Mouse (Mus musculus) liver, embryonic 16.5 days (tissue): ENCODE measurements around the gene Igsf11. TPM values are rescaled to one million over a fixed set of nuclear protein-coding genes. Genes with fewer than 3 reads are reported as not detected.

Experiments
- ATAC-seq: fragments of 200-750 bp; cut with Nextera tagmentation; 2 replicates; pipeline ENCODE4 v1.8.0; 2017; ENCODE audit warnings: low read depth, mild to moderate bottlenecking, moderate number of reproducible peaks, moderate library complexity
- H3K27ac ChIP-seq: fragments of 300-500 bp; sonication (generic); 2 replicates; pipeline ENCODE4 v1.5.1; 2014; ENCODE audit warnings: mild to moderate bottlenecking, low read length
- H3K27me3 ChIP-seq: fragments of 300-500 bp; sonication (generic); 2 replicates; pipeline ENCODE4 v1.6.1; 2014; ENCODE audit warnings: low read depth, low read length, mixed read lengths; ENCODE audit not compliant: control insufficient read depth, insufficient read depth
- H3K36me3 ChIP-seq: fragments of 300-500 bp; sonication (generic); 2 replicates; pipeline ENCODE4 v1.6.1; 2014; ENCODE audit warnings: mild to moderate bottlenecking; ENCODE audit not compliant: control insufficient read depth, insufficient read depth
- H3K4me1 ChIP-seq: fragments of 300-500 bp; sonication (generic); 2 replicates; pipeline ENCODE4 v1.6.1; 2014; ENCODE audit warnings: low read depth, low read length, mixed read lengths; ENCODE audit not compliant: control insufficient read depth
- H3K4me2 ChIP-seq: fragments of 300-500 bp; sonication (generic); 2 replicates; pipeline ENCODE4 v1.6.1; 2014; ENCODE audit warnings: low read depth, low read length, mixed read lengths
- H3K4me3 ChIP-seq: fragments of 300-500 bp; sonication (generic); 2 replicates; pipeline ENCODE4 v1.5.1; 2014; ENCODE audit warnings: low read depth, mild to moderate bottlenecking, low read length
- H3K9ac ChIP-seq: fragments of 300-500 bp; sonication (generic); 2 replicates; pipeline ENCODE4 v1.6.1; 2014; ENCODE audit warnings: low read depth, low read length
- H3K9me3 ChIP-seq: fragments of 300-500 bp; sonication (generic); replicated peaks from 2 replicates; pipeline ENCODE4 v1.6.1; 2016; ENCODE audit warnings: low read length; ENCODE audit not compliant: control insufficient read depth
- WGBS: fragments of 180-500 bp; shearing (Covaris S2); extraction: QIAGEN DNeasy Blood & Tissue Kit; methylation state at CpG from one replicate; pipeline ENCODE4 v1.1.7; 2014; ENCODE audit not compliant: insufficient replicate concordance; 5-methylcytosine and 5-hydroxymethylcytosine counted together
- polyA plus RNA-seq: library from polyadenylated mRNA; unstranded; fragments of >200 nt; fragmentation: Nextera tagmentation; extraction: Ambion mirVana; gene quantifications from 2 replicates; pipeline ENCODE4 v1.2.1, GENCODE M21; 2015

The Igsf11 gene
- polyA plus RNA-seq, 1 experiment from 2014 or later = 0.12 TPM

- no peak overlapping the region for H3K27ac ChIP-seq
- H3K4me2 ChIP-seq = no peak overlapping the region
- no peak overlapping the region for H3K4me3 ChIP-seq
- H3K9ac ChIP-seq = no peak overlapping the region
- no peaks in the 10 kb centered on the region for H3K4me1 ChIP-seq
- 64% methylated on average over 2 of the region's 2 CpGs for WGBS
- no peaks in the 10 kb centered on the region for H3K27me3 ChIP-seq
- no peaks in the 10 kb centered on the region for H3K36me3 ChIP-seq
- H3K9me3 ChIP-seq = no peaks in the 10 kb centered on the region
- ATAC-seq = no peak
Measured at GRCm38 (mm10) chr16:39031350-39031749, 138.9 kb downstream of the Igsf11 start.

- 50% methylated on average over 4 of the region's 4 CpGs for WGBS
- H3K4me3 ChIP-seq = no peak overlapping the region
- no peaks in the 10 kb centered on the region for H3K9me3 ChIP-seq
- no peak overlapping the region for H3K9ac ChIP-seq
- H3K36me3 ChIP-seq = no peaks in the 10 kb centered on the region
- no peaks in the 10 kb centered on the region for H3K27me3 ChIP-seq
- H3K4me2 ChIP-seq = no peak overlapping the region
- no peak overlapping the region for H3K27ac ChIP-seq
- ATAC-seq = no peak
- H3K4me1 ChIP-seq = no peaks in the 10 kb centered on the region
Measured at GRCm38 (mm10) chr16:39037257-39037656, 144.8 kb downstream of the Igsf11 start.

- no peaks in the 10 kb centered on the region for H3K36me3 ChIP-seq
- no peaks in the 10 kb centered on the region for H3K9me3 ChIP-seq
- WGBS = 59% methylated on average over 5 of the region's 5 CpGs
- H3K27ac ChIP-seq = no peak overlapping the region
- H3K4me1 ChIP-seq = no peaks in the 10 kb centered on the region
- H3K4me3 ChIP-seq = no peak overlapping the region
- ATAC-seq = no peak
- H3K9ac ChIP-seq = no peak overlapping the region
- H3K27me3 ChIP-seq = no peaks in the 10 kb centered on the region
- no peak overlapping the region for H3K4me2 ChIP-seq
Measured at GRCm38 (mm10) chr16:39044381-39044780, 151.9 kb downstream of the Igsf11 start.

- H3K4me1 ChIP-seq = no peaks in the 10 kb centered on the region
- no peak overlapping the region for H3K4me2 ChIP-seq
- no peak overlapping the region for H3K27ac ChIP-seq
- no peak for ATAC-seq
- H3K27me3 ChIP-seq = no peaks in the 10 kb centered on the region
- no peak overlapping the region for H3K4me3 ChIP-seq
- 6% methylated on average over 4 of the region's 4 CpGs for WGBS
- no peak overlapping the region for H3K9ac ChIP-seq
- H3K36me3 ChIP-seq = no peaks in the 10 kb centered on the region
- no peaks in the 10 kb centered on the region for H3K9me3 ChIP-seq
Measured at GRCm38 (mm10) chr16:39048889-39049288, 156.4 kb downstream of the Igsf11 start.

- H3K36me3 ChIP-seq = no peaks in the 10 kb centered on the region
- no peak overlapping the region for H3K4me2 ChIP-seq
- H3K4me3 ChIP-seq = no peak overlapping the region
- no peak overlapping the region for H3K27ac ChIP-seq
- no peak overlapping the region for H3K9ac ChIP-seq
- no peaks in the 10 kb centered on the region for H3K9me3 ChIP-seq
- no peaks in the 10 kb centered on the region for H3K4me1 ChIP-seq
- H3K27me3 ChIP-seq = no peaks in the 10 kb centered on the region
- 0% methylated on average over 2 of the region's 2 CpGs for WGBS
- ATAC-seq = no peak
Measured at GRCm38 (mm10) chr16:39052971-39053370, 160.5 kb downstream of the Igsf11 start.

- H3K4me3 ChIP-seq = no peak overlapping the region
- H3K9ac ChIP-seq = no peak overlapping the region
- no peaks in the 10 kb centered on the region for H3K4me1 ChIP-seq
- H3K9me3 ChIP-seq = no peaks in the 10 kb centered on the region
- H3K27me3 ChIP-seq = no peaks in the 10 kb centered on the region
- no peak overlapping the region for H3K27ac ChIP-seq
- H3K4me2 ChIP-seq = no peak overlapping the region
- no peak for ATAC-seq
- H3K36me3 ChIP-seq = no peaks in the 10 kb centered on the region
- 39% methylated on average over 2 of the region's 2 CpGs for WGBS
Measured at GRCm38 (mm10) chr16:39053779-39054178, 161.3 kb downstream of the Igsf11 start.

GRCm38 (mm10) chr16:39056061-39056460 is 163.6 kb downstream of the Igsf11 start:
- H3K27ac ChIP-seq = no peak overlapping the region
- H3K4me3 ChIP-seq = no peak overlapping the region
- WGBS = 17% methylated on average over 6 of the region's 6 CpGs
- H3K36me3 ChIP-seq = no peaks in the 10 kb centered on the region
- no peak for ATAC-seq
- H3K9me3 ChIP-seq = no peaks in the 10 kb centered on the region
- H3K4me2 ChIP-seq = no peak overlapping the region
- no peak overlapping the region for H3K9ac ChIP-seq
- H3K27me3 ChIP-seq = no peaks in the 10 kb centered on the region
- H3K4me1 ChIP-seq = no peaks in the 10 kb centered on the region

GRCm38 (mm10) chr16:39056961-39057360 is 164.5 kb downstream of the Igsf11 start:
- Histone ChIP-seq H3K27ac (no peak overlapping the region), H3K4me1 (no peaks in the 10 kb centered on the region), H3K4me2 (no peak overlapping the region), H3K4me3 (no peak overlapping the region), H3K27me3 (no peaks in the 10 kb centered on the region), H3K9me3 (no peaks in the 10 kb centered on the region), H3K36me3 (no peaks in the 10 kb centered on the region), H3K9ac (no peak overlapping the region)
- 38% methylated on average over 12 of the region's 12 CpGs for WGBS
- ATAC-seq = no peak

- H3K9ac ChIP-seq = no peak overlapping the region
- no peak for ATAC-seq
- no peaks in the 10 kb centered on the region for H3K4me1 ChIP-seq
- no peak overlapping the region for H3K4me3 ChIP-seq
- H3K27ac ChIP-seq = no peak overlapping the region
- 83% methylated on average over 2 of the region's 2 CpGs for WGBS
- H3K4me2 ChIP-seq = no peak overlapping the region
- no peaks in the 10 kb centered on the region for H3K9me3 ChIP-seq
- H3K36me3 ChIP-seq = no peaks in the 10 kb centered on the region
- no peaks in the 10 kb centered on the region for H3K27me3 ChIP-seq
Measured at GRCm38 (mm10) chr16:39058869-39059268, 166.4 kb downstream of the Igsf11 start.

GRCm38 (mm10) chr16:39062596-39062995 is 170.1 kb downstream of the Igsf11 start:
- H3K4me1 ChIP-seq = no peaks in the 10 kb centered on the region
- H3K4me3 ChIP-seq = no peak overlapping the region
- no peaks in the 10 kb centered on the region for H3K36me3 ChIP-seq
- WGBS = 27% methylated on average over 5 of the region's 5 CpGs
- H3K9me3 ChIP-seq = no peaks in the 10 kb centered on the region
- H3K9ac ChIP-seq = no peak overlapping the region
- ATAC-seq = no peak
- H3K27ac ChIP-seq = no peak overlapping the region
- no peaks in the 10 kb centered on the region for H3K27me3 ChIP-seq
- no peak overlapping the region for H3K4me2 ChIP-seq
